Mouse (Mus musculus): ENCODE results near the gene Slc5a4a.

GRCm38 (mm10) chr10:76210806-76211205 is 63.6 kb downstream of the Slc5a4a start:
- TF ChIP-seq POLR2A (IDR thresholded peaks at IDR 0.05; ENCODE audit: borderline replicate concordance, insufficient read depth, low read length) (no peak), CTCF (IDR thresholded peaks at IDR 0.05; ENCODE audit: borderline replicate concordance, insufficient read depth, low read depth, low read length) (no peak)
